Mouse (Mus musculus) bone marrow, adult 2 months (tissue): ENCODE results near the gene Man1a.

ENCODE experiments used
- CTCF ChIP-seq: fragments of 200-500 bp; IDR thresholded peaks from 2 replicates; pipeline ENCODE4 v1.5.1; 2011; ENCODE audit warnings: low read length, control low read depth; ENCODE audit not compliant: control insufficient read depth, insufficient read depth
- POLR2A ChIP-seq: fragments of 200-500 bp; IDR thresholded peaks from 2 replicates; pipeline ENCODE4 v1.6.1; 2011; ENCODE audit warnings: low read depth, mild to moderate bottlenecking, control low read depth, low read length, borderline replicate concordance; ENCODE audit not compliant: control insufficient read depth

- TF ChIP-seq CTCF = no peak
- TF ChIP-seq POLR2A = no peak
Observed at GRCm38 (mm10) chr10:53913546-53914312, 162.7 kb downstream of the Man1a start.
